Comparison of ENCODE assay signal across 8 mouse cellular contexts in the genomic region with DNA sequence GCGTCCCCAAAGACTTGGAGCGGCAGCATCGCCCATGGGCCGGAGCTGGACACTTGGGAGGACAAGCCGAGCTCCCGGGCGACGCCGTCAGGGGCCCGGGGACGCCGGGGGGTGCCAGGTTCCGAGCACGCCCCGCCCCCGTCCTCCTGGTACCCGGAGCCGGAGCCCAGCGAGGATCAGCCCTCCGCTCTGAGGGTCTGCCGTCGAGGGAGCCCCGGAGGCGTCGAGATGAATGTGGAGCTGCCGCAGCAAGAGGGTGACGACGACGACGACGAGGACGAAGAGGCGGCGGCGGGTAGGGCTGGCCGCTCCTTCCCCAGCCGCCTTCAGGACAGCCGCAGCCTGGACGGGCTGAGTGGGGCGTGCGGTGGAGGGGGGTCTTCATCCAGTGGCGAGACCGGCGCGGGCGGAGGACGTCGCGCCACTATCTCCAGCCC. TPM values are rescaled to one million over a fixed set of nuclear protein-coding genes. Genes with fewer than 3 reads are reported as not detected.
A peak's percentile ranks its signal among the peaks of the same experiment; 100 is the strongest.
DNase-seq lines count a peak whose midpoint lies in the region; ATAC-seq lines count a peak whose summit lies in the region.

No protein-coding gene starts in this region.

- H3K4me3 ChIP-seq in heart, embryonic 11.5 days (ENCODE audit: low read depth, low read length), result peak overlapping the region; percentile 84
- H3K4me3 ChIP-seq in heart, embryonic 16.5 days (ENCODE audit: low read length), result peak overlapping the region; percentile 95
- H3K4me3 ChIP-seq in liver, embryonic 11.5 days (ENCODE audit: low read depth, low read length), result peak overlapping the region; percentile 70
- H3K4me3 ChIP-seq in stomach, embryonic 15.5 days (replicated peaks), result peak overlapping the region; percentile 92

- WGBS in heart, embryonic 11.5 days (ENCODE audit: insufficient replicate concordance), result under 1% methylated on average over 49 of the region's 49 CpGs
- 0% methylated on average over 39 of the region's 49 CpGs for WGBS in heart, embryonic 16.5 days
- under 1% methylated on average over 49 of the region's 49 CpGs for WGBS in liver, embryonic 11.5 days
- under 1% methylated on average over 49 of the region's 49 CpGs for WGBS in stomach, embryonic 15.5 days

- intact Hi-C loops in heart, postnatal 36 days (cut with DNase I), result loop anchor here (5.0 kb wide), 1 partner anchor 187 kb away; no protein-coding TSS in a partner anchor

- no peaks in the 10 kb centered on the region for H3K27me3 ChIP-seq in heart, embryonic 11.5 days (ENCODE audit: control insufficient read depth, insufficient read depth, low read length)
- H3K27me3 ChIP-seq in heart, embryonic 16.5 days (ENCODE audit: control insufficient read depth, insufficient read depth, low read length), result no peaks in the 10 kb centered on the region
- H3K27me3 ChIP-seq in liver, embryonic 11.5 days (replicated peaks; ENCODE audit: control insufficient read depth, insufficient read depth, low read length), result no peaks in the 10 kb centered on the region
- H3K27me3 ChIP-seq in stomach, embryonic 15.5 days (replicated peaks), result no peaks in the 10 kb centered on the region

- peak overlapping the region; percentile 87 for H3K27ac ChIP-seq in heart, embryonic 11.5 days (ENCODE audit: low read depth, low read length)
- H3K27ac ChIP-seq in heart, embryonic 16.5 days (ENCODE audit: low read length), result peak overlapping the region; percentile 96
- peak overlapping the region; percentile 52 for H3K27ac ChIP-seq in liver, embryonic 11.5 days (ENCODE audit: low read depth, low read length)
- H3K27ac ChIP-seq in stomach, embryonic 15.5 days, result peak overlapping the region; percentile 94

- peak; percentile 12 for ATAC-seq in heart, embryonic 11.5 days (replicated peaks; ENCODE audit: insufficient number of reproducible peaks, low FRiP score, low TSS enrichment)
- no peak for ATAC-seq in heart, embryonic 16.5 days (replicated peaks; ENCODE audit: extremely low read depth, insufficient read depth, low FRiP score)
- 0 out of 2 replicates have a peak, but pooled peaks have one; percentile 1 for ATAC-seq in liver, embryonic 11.5 days (replicated peaks; ENCODE audit: low FRiP score)
- ATAC-seq in stomach, embryonic 15.5 days (ENCODE audit: insufficient read depth, low FRiP score, low read depth), result peak; percentile 6

- peaks cover 20% of the 10 kb centered on the region for H3K4me1 ChIP-seq in heart, embryonic 11.5 days (ENCODE audit: control insufficient read depth, insufficient read depth, low read length)
- H3K4me1 ChIP-seq in heart, embryonic 16.5 days (ENCODE audit: control insufficient read depth, insufficient read depth, low read length), result peaks cover 27% of the 10 kb centered on the region
- H3K4me1 ChIP-seq in liver, embryonic 11.5 days (replicated peaks; ENCODE audit: control insufficient read depth, insufficient read depth, low read length), result peaks cover 28% of the 10 kb centered on the region
- H3K4me1 ChIP-seq in stomach, embryonic 15.5 days, result peaks cover 18% of the 10 kb centered on the region

- no peak for DNase-seq in heart, postnatal 36 days
- DNase-seq in 3T3-L1 (ENCODE audit: low read depth, low spot score), result peak; percentile 40
- peak; percentile 52 for DNase-seq in NIH3T3 (ENCODE audit: low read depth)
- DNase-seq in liver, embryonic 11.5 days (ENCODE audit: low spot score), result no peak
- no peak for DNase-seq in adipocyte (ENCODE audit: low spot score)

- peak overlapping the region; percentile 87 for H3K9ac ChIP-seq in heart, embryonic 11.5 days (ENCODE audit: low read depth, low read length)
- H3K9ac ChIP-seq in heart, embryonic 16.5 days (ENCODE audit: low read length), result peak overlapping the region; percentile 96
- peak overlapping the region; percentile 68 for H3K9ac ChIP-seq in liver, embryonic 11.5 days (ENCODE audit: low read depth, low read length)
- H3K9ac ChIP-seq in stomach, embryonic 15.5 days, result peak overlapping the region; percentile 83

- H3K36me3 ChIP-seq in heart, embryonic 11.5 days (ENCODE audit: control insufficient read depth, insufficient read depth, low read length), result no peaks in the 10 kb centered on the region
- no peaks in the 10 kb centered on the region for H3K36me3 ChIP-seq in heart, embryonic 16.5 days (ENCODE audit: control insufficient read depth, insufficient read depth)
- H3K36me3 ChIP-seq in liver, embryonic 11.5 days (ENCODE audit: control insufficient read depth, insufficient read depth, low read length), result no peaks in the 10 kb centered on the region
- no peaks in the 10 kb centered on the region for H3K36me3 ChIP-seq in stomach, embryonic 15.5 days

- H3K4me2 ChIP-seq in heart, embryonic 11.5 days, result peak overlapping the region; percentile 98
- peak overlapping the region; percentile 81 for H3K4me2 ChIP-seq in heart, embryonic 16.5 days (ENCODE audit: low read depth, low read length)
- H3K4me2 ChIP-seq in liver, embryonic 11.5 days, result peak overlapping the region; percentile 98
- peak overlapping the region; percentile 82 for H3K4me2 ChIP-seq in stomach, embryonic 15.5 days

- H3K9me3 ChIP-seq in heart, embryonic 11.5 days (replicated peaks; ENCODE audit: control insufficient read depth, low read length), result no peaks in the 10 kb centered on the region
- H3K9me3 ChIP-seq in heart, embryonic 16.5 days (replicated peaks; ENCODE audit: control insufficient read depth, low read length), result no peaks in the 10 kb centered on the region
- H3K9me3 ChIP-seq in liver, embryonic 11.5 days (ENCODE audit: control insufficient read depth, low read length), result no peaks in the 10 kb centered on the region
- no peaks in the 10 kb centered on the region for H3K9me3 ChIP-seq in stomach, embryonic 15.5 days

RNA-seq across cellular contexts. Expression of a gene that starts 0.5 kb away (rescaled TPM):
- 7.7 and 9.8 TPM in 2 replicates for polyA plus RNA-seq in heart, embryonic 11.5 days (2014; fragmentation: Nextera tagmentation; extraction: Ambion mirVana)
- 10 to 100 TPM; 16.0 to 17.1 TPM for total RNA-seq in heart, postnatal 36 days (2021)
- 11.2 and 12.0 TPM in 2 replicates for polyA plus RNA-seq in heart, embryonic 16.5 days (2015; fragmentation: Nextera tagmentation; extraction: Ambion mirVana)
- polyA plus RNA-seq in liver, embryonic 11.5 days (2014; fragmentation: Nextera tagmentation; extraction: Ambion mirVana), result 5.9 and 6.6 TPM in 2 replicates
- 10.3 and 10.7 TPM in 2 replicates for polyA plus RNA-seq in stomach, embryonic 15.5 days (2015; fragmentation: Nextera tagmentation; extraction: Ambion mirVana)

RNA-seq across cellular contexts. Expression of a gene that starts 10.6 kb away (rescaled TPM):
- 26.4 and 28.2 TPM in 2 replicates for polyA plus RNA-seq in heart, embryonic 11.5 days (2014; fragmentation: Nextera tagmentation; extraction: Ambion mirVana)
- 1 to 10 TPM; 4.2 to 6.1 TPM for total RNA-seq in heart, postnatal 36 days (2021)
- polyA plus RNA-seq in heart, embryonic 16.5 days (2015; fragmentation: Nextera tagmentation; extraction: Ambion mirVana), result 43.3 and 46.5 TPM in 2 replicates
- polyA plus RNA-seq in liver, embryonic 11.5 days (2014; fragmentation: Nextera tagmentation; extraction: Ambion mirVana), result 39.1 and 43.5 TPM in 2 replicates
- polyA plus RNA-seq in stomach, embryonic 15.5 days (2015; fragmentation: Nextera tagmentation; extraction: Ambion mirVana), result 49.6 and 55.0 TPM in 2 replicates

RNA-seq across cellular contexts. Expression of a gene that starts 14.5 kb away (rescaled TPM):
- 89.2 and 89.6 TPM in 2 replicates for polyA plus RNA-seq in heart, embryonic 11.5 days (2014; fragmentation: Nextera tagmentation; extraction: Ambion mirVana)
- total RNA-seq in heart, postnatal 36 days (2021), result 1 to 10 TPM in 1 of 2 experiments, under 1 TPM in 1; 0.72 to 1.2 TPM
- 85.7 and 95.3 TPM in 2 replicates for polyA plus RNA-seq in heart, embryonic 16.5 days (2015; fragmentation: Nextera tagmentation; extraction: Ambion mirVana)
- polyA plus RNA-seq in liver, embryonic 11.5 days (2014; fragmentation: Nextera tagmentation; extraction: Ambion mirVana), result 168 and 170 TPM in 2 replicates
- polyA plus RNA-seq in stomach, embryonic 15.5 days (2015; fragmentation: Nextera tagmentation; extraction: Ambion mirVana), result 134 and 146 TPM in 2 replicates

RNA-seq across cellular contexts. Expression of a gene that starts 28.3 kb away (rescaled TPM):
- 89.7 and 94.7 TPM in 2 replicates for polyA plus RNA-seq in heart, embryonic 11.5 days (2014; fragmentation: Nextera tagmentation; extraction: Ambion mirVana)
- total RNA-seq in heart, postnatal 36 days (2021), result 10 to 100 TPM; 50.5 to 72.7 TPM
- 84.1 and 91.1 TPM in 2 replicates for polyA plus RNA-seq in heart, embryonic 16.5 days (2015; fragmentation: Nextera tagmentation; extraction: Ambion mirVana)
- polyA plus RNA-seq in liver, embryonic 11.5 days (2014; fragmentation: Nextera tagmentation; extraction: Ambion mirVana), result 47.2 and 56.0 TPM in 2 replicates
- 68.5 and 84.6 TPM in 2 replicates for polyA plus RNA-seq in stomach, embryonic 15.5 days (2015; fragmentation: Nextera tagmentation; extraction: Ambion mirVana)

RNA-seq across cellular contexts. Expression of a gene that starts 35.0 kb away (rescaled TPM):
- 6.2 and 6.3 TPM in 2 replicates for polyA plus RNA-seq in heart, embryonic 11.5 days (2014; fragmentation: Nextera tagmentation; extraction: Ambion mirVana)
- total RNA-seq in heart, postnatal 36 days (2021), result 10 to 100 TPM; 34.2 to 82.1 TPM
- polyA plus RNA-seq in heart, embryonic 16.5 days (2015; fragmentation: Nextera tagmentation; extraction: Ambion mirVana), result 19.6 and 21.9 TPM in 2 replicates
- polyA plus RNA-seq in liver, embryonic 11.5 days (2014; fragmentation: Nextera tagmentation; extraction: Ambion mirVana), result 6.2 and 6.6 TPM in 2 replicates
- 15.4 and 20.3 TPM in 2 replicates for polyA plus RNA-seq in stomach, embryonic 15.5 days (2015; fragmentation: Nextera tagmentation; extraction: Ambion mirVana)

Comparison
In these comparisons a context has a peak if more than half of its experiments do, and no peak if none do; other contexts are left out.
1. DNase-seq: peak in 3T3-L1 (single experiment) and NIH3T3 (single experiment); none in heart, postnatal 36 days (0 of 2), liver, embryonic 11.5 days (single experiment) and adipocyte (single experiment).
2. Peak in every context shown above with its lines, with median percentiles within 50 percentile points of each other: H3K27ac ChIP-seq, H3K4me2 ChIP-seq, H3K4me3 ChIP-seq and H3K9ac ChIP-seq.